Mouse (Mus musculus) bone marrow macrophage, adult 2 months (primary cell): ENCODE results near the gene Usp3.

ENCODE experiments used
- CTCF ChIP-seq: IDR thresholded peaks from 2 replicates; pipeline ENCODE4 v1.5.1; 2012; ENCODE audit warnings: low read depth, mild to moderate bottlenecking, low read length, moderate library complexity
- POLR2A ChIP-seq: IDR thresholded peaks from 2 replicates; pipeline ENCODE4 v1.6.1; 2012; ENCODE audit warnings: mild to moderate bottlenecking, low read depth, low read length, borderline replicate concordance

GRCm38 (mm10) chr9:66587016-66587415 lies 5.9 kb downstream of the Usp3 start:
- no peak for TF ChIP-seq CTCF
- no peak for TF ChIP-seq POLR2A
